14 mouse cellular contexts compared by ENCODE assay signal in genomic region chr7:44626966-44627365, GRCm38 (mm10). TPM values are rescaled to one million over a fixed set of nuclear protein-coding genes. Genes with fewer than 3 reads are reported as not detected.
DNase-seq lines count a peak whose midpoint lies in the region.
"Had no signal": no experiment of that assay in that cellular context is flagged by ENCODE, and none has a peak within 500 bp of the region (broad histone marks: within the 10 kb centered on the region; RNA-seq: fewer than 3 reads in every experiment).

No protein-coding gene starts in this region.

- DNase-seq in cerebellum, adult 11-12 months, result peak; percentile 63
- no peak for DNase-seq in cerebellum, postnatal 14 days
- DNase-seq in cerebellum, adult 9-10 months, result peak; percentile 58
- no peak for DNase-seq in cerebellum, adult 8-10 months
- peak; percentile 70 for DNase-seq in heart, adult 11 months
- DNase-seq in heart, postnatal 14 days, result no peak
- DNase-seq: adrenal gland, adult 8-10 months; adrenal gland, postnatal 14 days; adrenal gland, postnatal 36 days; B cell, adult 2 months; cerebellum, adult 18-20 months; cerebellum, postnatal 36 days; forebrain, postnatal 0 days had no signal

- intact Hi-C loops in heart, postnatal 14 days (cut with DNase I), result no loop called here

RNA-seq across cellular contexts. Expression of gene Kcnc3, which starts 36.5 kb away (rescaled TPM):
- total RNA-seq in heart, postnatal 14 days (2021), result 1 to 10 TPM; 1.3 to 1.5 TPM

RNA-seq across cellular contexts. Expression of gene Myh14, which starts 43.7 kb away (rescaled TPM):
- total RNA-seq in heart, postnatal 14 days (2021), result 10 to 100 TPM; 55.0 to 72.4 TPM
- total RNA-seq: G1E had no signal

RNA-seq across cellular contexts. Expression of gene Napsa, which starts 54.8 kb away (rescaled TPM):
- total RNA-seq in heart, postnatal 14 days (2021), result under 1 TPM; 0.46 to 0.60 TPM

Comparison
In these comparisons a context has a peak if more than half of its experiments do, and no peak if none do; other contexts are left out.
1. DNase-seq: peak in cerebellum, adult 11-12 months (single experiment), cerebellum, adult 9-10 months (single experiment) and heart, adult 11 months (single experiment); none in cerebellum, postnatal 14 days (0 of 2), cerebellum, adult 8-10 months (single experiment) and heart, postnatal 14 days (0 of 2).